Mouse (Mus musculus) intestine, embryonic 16.5 days (tissue): ENCODE measurements at regions not wholly inside any gene's neighbourhood (a gene's known extent, or its start where the extent isn't known, plus 50 kb on each side); places are given as distances from the start of the nearest gene placed in this dataset.

Experiments used
- ATAC-seq: fragments of 200-750 bp; cut with Nextera tagmentation; 2 replicates; pipeline ENCODE4 v1.8.0; 2017; ENCODE audit warnings: moderate TSS enrichment, moderate library complexity
- H3K27ac ChIP-seq: fragments of 300-500 bp; sonication (generic); 2 replicates; pipeline ENCODE4 v1.5.1; 2014; ENCODE audit warnings: mild to moderate bottlenecking, low read length
- H3K27me3 ChIP-seq: fragments of 300-500 bp; sonication (generic); replicated peaks from 2 replicates; pipeline ENCODE4 v1.6.1; 2014; ENCODE audit warnings: low read length, control low read depth, mixed read lengths; ENCODE audit not compliant: control insufficient read depth, insufficient read depth
- H3K36me3 ChIP-seq: fragments of 300-500 bp; sonication (generic); 2 replicates; pipeline ENCODE4 v1.6.1; 2014; ENCODE audit warnings: low read length, control low read depth; ENCODE audit not compliant: control insufficient read depth, insufficient read depth
- H3K4me1 ChIP-seq: fragments of 300-500 bp; sonication (generic); 2 replicates; pipeline ENCODE4 v1.6.1; 2014; ENCODE audit warnings: low read length, control low read depth, mixed read lengths; ENCODE audit not compliant: control insufficient read depth, insufficient read depth
- H3K4me2 ChIP-seq: fragments of 300-500 bp; sonication (generic); 2 replicates; pipeline ENCODE4 v1.6.1; 2014; ENCODE audit warnings: low read depth, low read length, control low read depth
- H3K4me3 ChIP-seq: fragments of 300-500 bp; sonication (generic); 2 replicates; pipeline ENCODE4 v1.5.1; 2014; ENCODE audit warnings: mild to moderate bottlenecking, low read length
- H3K9ac ChIP-seq: fragments of 300-500 bp; sonication (generic); 2 replicates; pipeline ENCODE4 v1.6.1; 2014; ENCODE audit warnings: low read depth, low read length
- H3K9me3 ChIP-seq: fragments of 300-500 bp; sonication (generic); 2 replicates; pipeline ENCODE4 v1.6.1; 2016; ENCODE audit warnings: low read length, control low read depth; ENCODE audit not compliant: control insufficient read depth
- WGBS: fragments of 180-500 bp; shearing (Covaris S2); extraction: QIAGEN DNeasy Blood & Tissue Kit; methylation state at CpG from one replicate; pipeline ENCODE4 v1.1.7; 2014; 5-methylcytosine and 5-hydroxymethylcytosine counted together

- no peak for ATAC-seq
- 67% methylated on average over 6 of the region's 6 CpGs for WGBS
- H3K36me3 ChIP-seq: no peaks in the 10 kb centered on the region
- no peak overlapping the region for H3K4me3 ChIP-seq
- no peak overlapping the region for H3K27ac ChIP-seq
- H3K4me2 ChIP-seq: no peak overlapping the region
- no peak overlapping the region for H3K9ac ChIP-seq
- H3K27me3 ChIP-seq: no peaks in the 10 kb centered on the region
- H3K4me1 ChIP-seq: no peaks in the 10 kb centered on the region
- H3K9me3 ChIP-seq: no peaks in the 10 kb centered on the region
Measured at GRCm38 (mm10) chr13:32410065-32410464, 71.5 kb upstream of the Gmds start.

- WGBS: 43% methylated on average over 1 of the region's 1 CpGs
- ATAC-seq: no peak
Measured at GRCm38 (mm10) chr13:32398616-32399015, 60.1 kb upstream of the Gmds start.

More at GRCm38 (mm10) chr13:32398616-32399015, 60.1 kb upstream of the Gmds start:
- no peaks in the 10 kb centered on the region for H3K4me1 ChIP-seq
- no peak overlapping the region for H3K4me3 ChIP-seq
- H3K9ac ChIP-seq: no peak overlapping the region
- no peaks in the 10 kb centered on the region for H3K9me3 ChIP-seq
- no peak overlapping the region for H3K4me2 ChIP-seq
- H3K27ac ChIP-seq: no peak overlapping the region
- no peaks in the 10 kb centered on the region for H3K36me3 ChIP-seq
- no peaks in the 10 kb centered on the region for H3K27me3 ChIP-seq
